Mouse (Mus musculus) frontal cortex, adult (tissue): ENCODE results near the gene Tma7.

Source experiments
- ATAC-seq: cut with Nextera tagmentation; 2 replicates; pipeline ENCODE4 v1.9.2; 2017; ENCODE audit warnings: mild to moderate bottlenecking, moderate library complexity, mixed read lengths; ENCODE audit not compliant: low TSS enrichment

Gene Tma7

DNA sequence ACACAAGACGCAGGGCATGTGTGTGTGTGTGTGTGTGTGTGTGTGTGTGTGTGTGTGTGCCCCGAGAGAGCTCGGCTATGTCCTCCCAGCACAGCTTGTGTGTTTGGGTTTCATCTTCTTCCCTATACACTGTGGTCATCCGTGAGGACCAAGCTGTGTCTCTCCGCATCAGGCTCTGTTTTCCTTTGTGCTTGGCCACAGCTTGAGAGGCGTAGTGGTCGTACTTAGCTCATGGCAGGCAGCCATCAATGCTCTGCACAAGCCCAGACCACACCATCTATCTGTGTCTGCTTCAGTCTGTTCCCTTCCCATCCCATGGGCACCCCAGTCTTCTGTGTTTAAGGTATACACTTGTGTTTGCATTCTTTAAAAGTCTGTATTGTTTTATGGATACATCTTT is 41.0 kb downstream of the Tma7 start:
- no peak for ATAC-seq

DNA sequence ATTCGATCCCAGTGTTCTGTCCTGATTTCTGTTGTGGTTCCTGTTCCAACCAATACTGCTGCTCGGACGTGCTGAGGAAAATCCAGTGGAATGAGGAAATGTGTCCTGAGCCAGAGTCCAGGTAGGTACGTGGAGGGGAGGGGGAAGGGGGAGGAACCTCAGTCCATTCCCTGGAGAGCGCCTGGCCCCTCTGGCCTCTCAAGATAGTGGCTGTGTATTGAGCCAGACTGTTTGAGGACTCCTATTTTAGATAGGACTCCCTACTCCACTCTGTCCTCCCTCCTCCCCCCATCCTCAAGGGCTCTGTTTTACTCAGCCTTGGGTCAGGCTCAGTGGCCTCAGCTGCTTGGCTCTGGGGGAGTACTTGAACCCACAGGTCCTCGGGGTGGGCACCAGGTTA is 41.5 kb downstream of the Tma7 start:
- no peak for ATAC-seq

DNA sequence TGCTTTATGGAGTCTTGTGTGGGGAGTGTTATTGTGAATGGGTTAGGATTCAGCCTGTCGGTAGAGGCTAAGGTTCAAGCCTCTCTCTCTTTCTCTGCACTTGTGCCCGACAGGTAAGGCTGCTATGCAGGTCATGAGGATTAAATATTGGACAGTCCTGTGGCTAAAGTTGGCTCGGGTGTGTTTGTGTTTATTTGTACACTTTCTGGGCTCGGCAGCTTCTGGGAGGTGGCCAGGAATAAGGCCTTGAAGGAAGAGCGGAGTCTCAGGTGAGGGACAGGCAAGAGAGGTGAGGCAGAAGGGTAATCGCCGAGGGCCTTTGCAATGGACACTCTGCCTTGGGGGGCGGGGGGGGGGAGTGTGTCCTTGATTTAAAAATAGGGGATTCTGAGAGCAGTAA is 42.2 kb downstream of the Tma7 start:
- no peak for ATAC-seq

DNA sequence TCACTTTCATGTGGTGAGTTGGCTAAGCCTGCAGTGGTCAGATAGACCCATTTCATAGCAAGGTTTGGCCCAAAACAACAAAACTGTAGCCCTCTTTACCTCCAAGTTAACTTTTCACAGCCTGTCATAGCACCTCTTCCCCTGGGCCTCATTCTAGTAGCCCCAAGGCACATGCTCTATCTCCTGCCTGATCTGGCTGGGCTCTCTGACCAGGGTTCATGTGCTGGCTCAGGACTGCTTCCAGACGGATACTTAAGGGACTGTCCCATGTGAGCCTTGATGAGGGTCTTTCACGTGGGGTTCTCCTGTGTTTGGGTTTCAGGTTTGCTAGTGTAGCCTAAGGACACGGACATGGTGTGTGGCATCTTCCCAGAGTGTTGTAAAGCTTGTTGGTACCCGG is 42.7 kb downstream of the Tma7 start:
- ATAC-seq = no peak

DNA sequence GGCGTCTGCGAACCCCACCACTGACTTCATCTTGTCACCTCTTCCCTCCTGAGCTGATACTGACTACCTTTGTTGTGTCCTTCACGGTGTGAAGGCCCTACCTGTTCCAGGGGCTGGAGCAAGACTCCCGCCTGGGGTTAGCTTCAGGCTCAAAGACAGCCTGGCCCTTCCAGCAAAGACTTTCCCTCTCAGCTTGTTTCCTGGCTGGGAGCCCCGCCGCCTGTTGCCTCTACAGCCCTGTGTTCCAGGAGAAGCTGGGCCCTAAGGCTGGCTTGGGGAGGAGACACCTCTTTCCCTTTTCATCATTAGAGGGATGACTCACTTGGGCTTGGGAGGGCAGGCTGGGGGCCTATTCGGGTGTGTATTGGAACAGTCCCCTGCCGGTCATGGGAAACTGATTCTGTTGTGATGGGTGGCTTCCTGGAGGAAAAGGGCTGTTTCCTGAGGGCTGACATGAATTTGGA is 43.5 kb downstream of the Tma7 start:
- no peak for ATAC-seq

GRCm38 (mm10) chr9:109038086-109038895 is 44.1 kb downstream of the Tma7 start, which contains the start of gene Shisa5:
Gene Shisa5, plus strand, starts transcription at chr9:109038565.
- ATAC-seq = peak; percentile 31; the same call in 1 of the 2 replicates

DNA sequence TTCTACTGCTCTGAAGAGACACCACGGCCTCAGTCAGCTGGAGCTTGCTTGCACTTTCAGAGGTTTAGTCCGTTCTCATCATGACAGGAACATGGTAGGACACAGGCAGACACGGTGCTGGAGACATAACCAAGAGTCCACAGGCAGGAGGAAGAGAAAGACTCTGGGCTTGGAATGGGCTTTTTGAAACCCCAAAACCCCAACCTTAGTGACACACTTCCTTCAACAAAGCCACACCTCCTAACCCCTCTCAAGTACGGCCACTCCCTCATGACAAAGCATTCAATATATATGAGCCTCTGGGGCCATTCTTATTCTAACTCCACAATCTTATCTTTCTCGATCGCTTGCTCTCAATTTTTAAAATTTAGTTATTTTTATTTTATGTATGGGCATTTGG is 50.0 kb downstream of the Tma7 start:
- ATAC-seq = no peak

GRCm38 (mm10) chr9:109031686-109032085 is 50.7 kb downstream of the Tma7 start:
- ATAC-seq = no peak

- no peak for ATAC-seq
Measured at GRCm38 (mm10) chr9:109031001-109031400, 51.4 kb downstream of the Tma7 start.

DNA sequence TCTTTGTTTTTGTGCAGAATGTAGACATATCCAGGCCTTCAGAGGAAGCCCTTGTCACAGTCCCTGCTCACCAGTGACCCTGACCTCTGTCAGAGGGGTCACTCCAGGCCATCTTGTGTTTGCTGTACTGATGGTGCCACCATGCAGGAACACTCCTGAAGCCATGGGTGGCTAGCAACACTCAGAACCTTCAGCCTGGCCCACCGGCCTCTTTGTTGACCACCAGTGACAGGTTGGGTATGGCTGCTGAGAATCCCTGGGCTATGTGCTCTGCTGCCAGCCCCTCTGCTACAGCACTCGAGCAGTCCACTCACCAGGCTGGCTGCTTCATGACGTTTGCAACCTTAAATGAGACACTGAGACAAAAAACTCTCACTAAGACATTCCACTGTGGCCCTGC is 52.1 kb downstream of the Tma7 start:
- no peak for ATAC-seq

GRCm38 (mm10) chr9:109028919-109029318 is 53.5 kb downstream of the Tma7 start:
- ATAC-seq = no peak

GRCm38 (mm10) chr9:109028421-109028820 is 54.0 kb downstream of the Tma7 start:
- ATAC-seq = no peak

GRCm38 (mm10) chr9:109027521-109027920 is 54.9 kb downstream of the Tma7 start:
- no peak for ATAC-seq
